Mouse (Mus musculus) ovary, adult 18-20 months (tissue): Measurements from ENCODE around the gene Pde4dip.
A peak's percentile ranks its signal among the peaks of the same experiment; 100 is the strongest.

Source experiments
- DNase-seq: peaks from one replicate; pipeline ENCODE4 v3.0.0; 2022; ENCODE audit warnings: low spot score, mixed read lengths

The Pde4dip gene

GRCm38 (mm10) chr3:97844163-97844820, 44.2 kb downstream of the Pde4dip start:
- no peak for DNase-seq

- DNase-seq = no peak
These were observed 45.9 kb downstream of the Pde4dip start for GRCm38 (mm10) chr3:97842641-97843040.

- no peak for DNase-seq
These were observed 48.1 kb downstream of the Pde4dip start for GRCm38 (mm10) chr3:97840439-97840838.

- DNase-seq = no peak
These were observed 52.6 kb downstream of the Pde4dip start for GRCm38 (mm10) chr3:97835888-97836287.

GRCm38 (mm10) chr3:97834625-97835024, 53.9 kb downstream of the Pde4dip start:
- no peak for DNase-seq

GRCm38 (mm10) chr3:97831564-97832320, 56.8 kb downstream of the Pde4dip start:
- no peak for DNase-seq

- no peak for DNase-seq
These were observed 57.9 kb downstream of the Pde4dip start for GRCm38 (mm10) chr3:97830622-97831021.

GRCm38 (mm10) chr3:97830122-97830521, 58.4 kb downstream of the Pde4dip start:
- no peak for DNase-seq

GRCm38 (mm10) chr3:97828286-97828685, 60.2 kb downstream of the Pde4dip start:
- DNase-seq = no peak

- DNase-seq = no peak
These were observed 63.3 kb downstream of the Pde4dip start for GRCm38 (mm10) chr3:97825246-97825645.

- DNase-seq = no peak
These were observed 63.8 kb downstream of the Pde4dip start for GRCm38 (mm10) chr3:97824744-97825143.

GRCm38 (mm10) chr3:97824011-97824711, 64.3 kb downstream of the Pde4dip start:
- no peak for DNase-seq

- DNase-seq = no peak
These were observed 65.1 kb downstream of the Pde4dip start for GRCm38 (mm10) chr3:97823438-97823837.

GRCm38 (mm10) chr3:97819050-97819449, 69.5 kb downstream of the Pde4dip start:
- no peak for DNase-seq

- no peak for DNase-seq
These were observed 70.0 kb downstream of the Pde4dip start for GRCm38 (mm10) chr3:97818383-97818982.

- DNase-seq = peak; percentile 5
These were observed 76.7 kb downstream of the Pde4dip start for GRCm38 (mm10) chr3:97811651-97812399.

- no peak for DNase-seq
These were observed 77.3 kb downstream of the Pde4dip start for GRCm38 (mm10) chr3:97811158-97811557.

GRCm38 (mm10) chr3:97810334-97810733, 78.2 kb downstream of the Pde4dip start:
- DNase-seq = no peak

- no peak for DNase-seq
These were observed 82.9 kb downstream of the Pde4dip start for GRCm38 (mm10) chr3:97805559-97805958.

- no peak for DNase-seq
These were observed 84.8 kb downstream of the Pde4dip start for GRCm38 (mm10) chr3:97803675-97804074.

GRCm38 (mm10) chr3:97802927-97803326, 85.6 kb downstream of the Pde4dip start:
- no peak for DNase-seq

GRCm38 (mm10) chr3:97802297-97802696, 86.2 kb downstream of the Pde4dip start:
- no peak for DNase-seq
